Mouse (Mus musculus): ENCODE results near the gene Ccdc114.
"Not testable (repeated sequence)": the region's sequence is repeated elsewhere in the genome, so short reads cannot be mapped to it uniquely, and the experiment has no call there.

Ccdc114 gene

DNA sequence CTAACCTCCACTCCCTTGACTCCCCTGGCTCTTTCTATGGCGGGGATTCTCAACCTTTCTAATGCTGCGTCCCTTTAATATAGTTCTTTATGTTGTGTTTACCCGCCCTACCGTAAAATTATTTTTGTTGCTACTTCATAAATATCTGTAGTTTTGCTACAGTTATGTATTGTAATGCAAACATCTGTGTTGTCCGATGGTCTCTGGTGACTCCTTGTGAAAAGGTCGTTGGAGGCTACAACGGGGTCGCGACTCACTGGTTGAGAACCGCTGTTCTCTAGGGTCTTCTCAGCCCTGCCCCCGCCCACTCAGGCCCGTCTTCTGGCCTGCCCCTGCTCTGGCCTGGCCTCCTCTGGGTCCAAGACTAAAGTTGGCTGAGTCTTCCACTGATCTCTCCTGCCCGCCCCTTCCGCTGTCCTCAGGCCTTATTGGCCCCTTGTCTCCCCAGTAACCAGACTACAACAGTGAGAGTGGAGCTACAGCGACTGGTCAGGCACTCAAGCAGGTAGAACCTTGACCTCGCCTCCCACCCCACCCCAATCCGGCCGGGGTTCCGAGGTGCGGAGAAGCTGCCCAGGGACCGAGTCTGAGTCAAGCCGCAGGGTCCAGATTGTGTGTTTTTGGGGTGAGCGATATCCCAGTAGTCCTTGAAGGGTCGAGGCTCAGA is at the start of gene Ccdc114:
Gene Ccdc114, plus strand, starts transcription at position 311 of the 667 bp plus-strand sequence.
- peak; percentile 18 to 23 for DNase-seq

DNA sequence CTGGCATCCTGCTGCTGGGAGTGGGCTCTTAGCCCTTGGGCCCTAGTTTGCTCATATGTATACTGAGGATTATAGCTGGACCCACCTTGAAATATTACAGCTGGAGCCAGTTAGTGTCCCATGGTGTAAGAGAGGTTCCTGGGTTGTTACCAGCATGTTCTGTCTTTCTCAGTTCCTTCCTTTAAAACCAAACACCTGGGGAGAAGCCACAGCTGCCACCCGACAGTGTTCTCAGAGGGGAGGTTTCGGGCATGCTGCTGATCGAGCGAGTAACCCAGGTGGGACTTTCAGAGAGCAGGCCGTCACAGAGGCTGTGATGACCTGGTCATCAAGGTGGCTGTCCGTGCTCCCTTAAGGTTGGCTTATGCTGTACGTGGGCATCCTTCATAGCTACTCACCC is 47.0 kb upstream of the Ccdc114 start:
- no peak for DNase-seq

DNA sequence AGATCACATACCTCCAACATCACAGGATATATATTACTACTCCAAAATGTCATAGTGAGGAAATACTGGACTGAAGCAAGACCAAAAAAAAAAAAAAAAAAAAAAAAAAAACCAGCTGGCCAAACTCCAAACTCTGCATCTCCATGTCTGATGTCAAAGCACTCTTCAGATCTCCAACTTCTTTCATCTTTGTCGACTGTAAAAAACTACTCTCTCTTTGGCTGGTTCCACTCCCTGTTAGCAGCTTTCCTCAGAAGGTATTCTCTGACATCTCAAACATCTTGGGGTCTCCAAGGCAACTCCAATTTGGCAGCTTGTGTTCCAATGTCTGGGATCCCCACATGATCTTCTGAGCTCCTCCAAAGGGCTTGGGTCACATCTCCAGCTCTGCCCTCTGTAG is 45.6 kb upstream of the Ccdc114 start, which contains the start of gene Grin2d:
Gene Grin2d, minus strand, starts transcription at position 101 of the 400 bp plus-strand sequence.
- DNase-seq, result not testable (repeated sequence)

DNA sequence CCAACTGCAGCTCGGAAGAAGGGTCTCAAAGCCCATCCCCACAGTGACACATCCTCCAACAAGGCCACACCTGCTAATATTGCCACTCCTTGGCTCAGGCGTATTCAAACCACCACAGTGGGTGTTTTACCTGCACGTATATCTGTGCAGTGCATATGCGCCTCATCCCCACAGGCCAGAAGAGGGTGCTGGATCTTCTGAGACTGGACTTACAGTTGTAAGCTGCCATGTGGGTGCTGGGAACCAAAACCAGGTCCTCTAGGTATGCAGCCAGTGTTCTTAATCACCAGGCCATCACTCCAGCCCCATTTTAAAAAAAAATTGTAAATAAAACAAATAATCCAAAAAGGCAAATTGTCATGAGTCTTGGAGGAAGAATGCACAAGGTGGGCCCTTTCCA is 43.3 kb upstream of the Ccdc114 start:
- DNase-seq, result no peak

DNA sequence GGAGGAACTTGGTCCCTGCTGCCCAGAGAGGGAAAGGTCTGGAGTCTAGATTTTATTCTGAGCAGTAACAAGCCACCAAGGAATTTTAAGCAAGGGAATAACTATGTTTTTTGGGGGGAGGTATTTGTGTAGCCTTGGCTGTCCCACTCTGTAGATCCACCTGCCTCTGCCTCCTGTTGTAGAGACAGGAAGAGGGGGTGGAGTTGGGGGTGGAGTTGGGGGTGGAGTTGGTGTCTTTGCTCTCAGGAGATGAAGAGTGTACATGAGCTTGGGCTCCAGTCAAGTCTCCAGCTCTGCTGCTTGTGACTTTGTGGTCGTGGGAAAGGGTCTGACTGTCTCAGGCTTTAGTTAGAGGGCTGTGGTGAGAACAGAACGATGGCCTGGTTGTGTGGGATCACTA is 42.9 kb upstream of the Ccdc114 start:
- DNase-seq, result no peak

DNA sequence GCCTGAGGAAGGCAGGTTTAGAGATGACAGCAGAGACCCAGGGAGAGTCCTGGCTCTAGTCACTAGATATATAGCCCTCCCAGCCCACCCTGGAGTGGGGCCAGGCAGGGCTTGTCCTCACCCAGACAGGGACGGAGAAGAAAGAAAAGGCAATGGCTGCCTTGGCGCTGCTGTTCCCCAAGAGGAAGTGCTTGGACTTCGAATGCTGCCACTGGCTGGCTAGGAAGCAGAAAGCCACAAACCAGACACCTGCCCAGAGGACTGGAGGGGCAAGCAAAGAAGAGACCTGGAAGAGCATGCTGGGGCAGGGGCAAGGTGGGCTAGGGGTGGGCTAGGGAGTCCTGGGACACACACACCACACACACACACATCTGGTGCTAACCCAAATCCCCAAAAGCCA is 36.6 kb upstream of the Ccdc114 start:
- no peak for DNase-seq

DNA sequence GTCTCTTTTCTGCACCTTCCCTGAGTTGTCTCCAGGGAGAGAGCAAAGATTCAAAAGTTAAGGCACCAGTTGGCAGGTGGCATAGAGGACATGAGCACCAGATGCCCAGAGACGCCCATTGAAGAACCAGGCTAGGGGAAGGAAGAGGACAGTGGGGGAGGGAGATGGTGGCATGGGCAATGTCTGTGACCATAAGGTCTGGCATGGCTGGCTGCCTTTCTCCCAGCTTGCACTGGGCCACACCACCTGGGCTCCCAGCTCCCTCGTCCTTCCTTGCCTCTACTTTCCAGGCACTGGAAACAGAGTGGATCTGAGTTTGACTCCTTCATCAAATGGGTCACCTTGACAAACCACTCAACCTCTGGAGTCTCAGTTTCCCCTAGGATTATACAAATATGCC is 31.2 kb upstream of the Ccdc114 start:
- no peak for DNase-seq

DNA sequence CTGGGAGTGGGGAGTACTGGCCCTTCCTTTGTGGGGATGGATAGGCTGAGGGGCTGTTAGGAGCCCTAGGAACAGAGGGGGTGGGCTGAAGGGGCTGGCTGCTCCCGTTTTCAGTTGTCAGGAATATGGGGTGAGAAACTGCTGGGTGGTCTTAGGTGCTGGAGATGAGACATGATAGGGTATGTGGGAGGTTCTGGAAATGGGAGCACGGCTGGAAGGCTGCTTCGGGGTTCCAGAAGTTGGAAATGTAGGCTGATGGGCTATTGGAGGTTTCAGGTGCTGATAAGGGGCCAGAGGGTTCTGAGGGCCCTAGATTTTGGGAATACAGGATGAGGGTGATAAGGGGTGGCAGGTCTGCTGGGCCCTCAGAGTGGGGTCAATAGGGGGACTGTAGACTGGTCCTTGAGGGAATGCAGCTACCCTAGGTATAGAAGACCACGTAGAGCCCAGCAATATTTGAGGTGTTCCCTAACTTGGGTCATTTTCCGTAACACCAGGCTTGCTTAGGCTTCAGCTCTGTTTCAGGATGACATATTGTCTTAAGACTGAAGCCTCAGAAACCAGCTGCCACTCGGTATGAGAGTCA is 27.8 kb upstream of the Ccdc114 start:
- no peak for DNase-seq

DNA sequence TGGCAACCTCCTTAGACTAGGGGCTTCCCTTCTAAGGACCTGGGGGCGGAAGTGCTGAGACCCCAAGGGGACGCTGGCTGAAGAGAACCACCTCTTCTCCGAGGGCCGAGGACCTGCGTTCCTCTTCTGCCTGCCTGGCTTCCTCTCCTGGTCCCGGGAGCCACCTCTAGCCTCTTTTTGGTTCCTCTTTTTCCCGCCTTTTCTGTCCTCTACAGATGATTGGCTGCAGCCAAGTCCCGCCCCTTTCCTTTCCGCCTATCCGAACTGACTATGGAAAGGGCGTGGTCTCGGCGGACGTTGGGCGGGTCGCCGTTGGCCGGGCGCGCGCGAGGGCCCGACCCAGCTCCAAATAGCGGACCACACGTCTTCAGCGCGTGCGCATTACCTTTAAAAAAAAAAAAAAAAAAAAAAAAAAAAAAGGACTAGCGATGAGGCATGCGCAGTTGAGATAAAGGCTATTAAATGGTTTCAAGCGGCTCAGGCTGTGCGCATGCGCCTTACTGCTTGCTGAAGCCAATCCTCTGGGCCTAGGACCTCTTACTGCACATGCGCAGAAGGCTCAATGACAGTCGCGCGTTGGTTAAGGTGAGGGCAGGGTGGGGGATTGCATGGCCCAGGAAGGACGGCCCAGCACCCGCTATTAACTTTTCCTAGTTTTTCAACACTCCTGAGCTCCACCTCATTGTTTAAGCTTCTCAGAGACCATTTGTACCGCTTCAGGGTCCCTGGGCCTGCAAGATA is 27.2 kb upstream of the Ccdc114 start, which contains the start of the genes Syngr4 and Tmem143:
Gene Syngr4, minus strand, starts transcription at position 198 of the 741 bp plus-strand sequence.
Gene Tmem143, plus strand, starts transcription at position 425 of the 741 bp plus-strand sequence.
- peak; percentile 97 to 98 for DNase-seq

DNA sequence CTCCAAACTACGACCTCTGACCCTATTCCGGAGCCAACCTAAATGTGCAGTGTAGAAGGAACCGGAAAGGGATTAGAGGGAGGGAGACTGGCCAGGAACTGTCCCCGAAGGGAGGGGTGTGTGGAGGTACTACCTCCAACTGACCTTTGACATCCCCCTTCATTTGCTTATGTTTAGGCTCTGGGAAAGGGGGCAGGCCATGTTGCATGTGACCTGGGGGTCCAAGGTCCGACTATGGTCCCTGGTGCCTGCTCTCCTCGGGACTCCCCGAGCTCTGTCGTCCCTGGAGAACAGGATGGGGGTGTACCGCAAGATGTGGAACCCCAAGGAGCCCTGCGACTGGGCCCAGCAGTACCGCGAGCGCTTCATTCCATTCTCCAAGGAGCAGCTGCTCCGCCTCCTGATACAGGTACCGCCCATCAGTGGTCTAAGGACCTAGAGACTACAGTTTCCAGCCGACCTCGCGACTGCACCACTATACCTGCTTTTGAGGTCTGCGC is 26.6 kb upstream of the Ccdc114 start:
- DNase-seq, result peak; percentile 68 to 69

DNA sequence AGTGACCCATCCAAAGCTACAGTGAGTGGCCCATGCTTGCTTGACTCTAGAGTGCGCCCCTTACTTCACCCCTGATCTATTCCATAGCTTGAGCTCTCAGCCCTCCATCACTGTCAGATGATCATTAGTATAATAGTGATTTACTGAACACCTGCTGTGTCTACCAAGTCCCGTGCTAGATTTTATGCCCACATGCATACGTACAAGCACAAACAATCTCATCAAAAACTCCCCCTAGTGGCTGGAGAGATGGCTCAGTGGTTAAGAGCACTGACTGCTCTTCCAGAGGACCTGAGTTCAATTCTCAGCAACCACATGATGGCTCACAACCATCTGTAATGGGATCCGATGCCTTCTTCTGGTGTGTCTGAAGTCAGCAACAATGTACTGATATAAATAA is 25.7 kb upstream of the Ccdc114 start:
- not testable (repeated sequence) for DNase-seq

DNA sequence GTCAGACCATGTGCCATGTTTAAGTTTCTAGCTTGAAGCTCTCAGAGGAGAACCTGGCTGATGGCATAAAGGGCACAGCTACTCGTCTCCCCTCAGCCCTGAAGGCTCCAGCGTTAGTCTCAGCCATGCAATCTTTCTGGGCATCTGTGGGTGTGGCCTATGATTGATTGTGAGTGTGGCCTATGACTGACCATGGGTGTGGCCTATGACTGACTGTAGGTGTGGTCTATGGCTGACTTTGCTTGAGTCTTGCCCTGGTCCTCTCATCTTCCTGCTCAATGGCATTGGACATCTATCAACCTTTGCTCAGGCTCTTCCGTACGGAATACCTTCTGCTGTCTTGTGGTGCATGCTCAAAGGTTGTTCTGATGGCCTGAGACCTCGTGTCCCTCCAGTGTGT is 22.3 kb upstream of the Ccdc114 start:
- DNase-seq, result no peak

DNA sequence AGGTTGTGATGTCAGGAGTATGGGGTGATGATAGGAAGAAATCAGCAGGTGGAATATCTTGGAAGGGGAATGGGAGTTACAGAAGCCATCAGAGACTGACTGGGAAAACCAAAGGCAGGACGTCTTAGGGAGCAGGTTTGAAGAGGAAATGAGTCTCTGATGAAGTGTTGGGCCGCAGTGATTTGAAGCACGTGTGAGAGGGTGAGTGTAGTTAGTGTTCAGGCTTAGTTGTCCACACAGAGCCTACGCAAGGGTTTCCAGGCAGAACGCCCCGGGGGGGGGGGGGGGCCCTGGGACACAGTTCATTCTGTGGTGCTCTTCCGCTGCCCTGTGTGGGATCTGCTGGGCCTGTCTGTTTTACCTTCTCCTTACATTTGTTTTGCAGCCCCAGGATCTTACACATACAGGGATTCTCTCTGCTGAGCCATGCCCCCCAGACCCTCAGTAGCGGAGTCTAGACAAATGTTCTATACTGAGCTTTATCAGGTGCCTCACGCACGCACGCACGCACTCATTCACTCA is 21.3 kb upstream of the Ccdc114 start:
- DNase-seq, result no peak

DNA sequence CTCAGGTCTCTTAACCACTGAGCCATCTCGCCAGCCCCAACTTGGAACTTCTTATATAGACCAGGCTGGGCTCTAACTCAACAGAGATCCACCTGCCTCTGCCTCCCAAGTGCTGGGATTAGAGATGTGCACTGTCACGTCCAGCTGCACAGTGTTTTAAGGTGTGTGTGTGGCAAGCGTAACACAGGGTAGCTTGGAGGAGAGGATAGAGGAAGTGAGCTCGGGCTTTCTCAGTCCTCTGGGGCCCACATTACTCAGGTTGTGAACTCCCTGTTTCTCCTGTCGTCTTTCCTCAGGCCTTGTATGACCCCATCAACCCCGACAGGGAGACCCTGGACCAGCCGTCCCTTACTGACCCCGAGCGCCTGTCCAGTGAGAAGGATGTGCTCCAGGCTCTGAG is 17.2 kb upstream of the Ccdc114 start:
- no peak for DNase-seq

DNA sequence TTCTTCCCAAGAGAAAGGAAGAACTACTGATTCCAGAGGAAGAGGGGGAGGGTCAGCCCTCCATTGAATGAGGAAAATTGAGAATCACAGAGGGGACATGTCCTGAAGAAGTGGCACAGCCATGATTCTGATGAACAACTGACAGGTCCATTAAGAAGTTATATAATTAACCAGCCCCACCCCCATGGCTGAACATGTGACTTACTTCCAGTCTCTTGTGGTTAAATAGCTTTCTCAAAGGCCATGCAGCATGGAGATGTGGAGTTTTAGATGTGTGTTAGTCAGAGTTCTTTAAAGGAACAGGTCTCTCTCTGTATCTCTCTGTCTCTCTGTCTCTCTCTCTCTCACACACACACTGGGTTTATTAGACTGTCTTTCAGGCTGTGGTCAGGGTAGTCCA is 15.5 kb upstream of the Ccdc114 start:
- no peak for DNase-seq

DNA sequence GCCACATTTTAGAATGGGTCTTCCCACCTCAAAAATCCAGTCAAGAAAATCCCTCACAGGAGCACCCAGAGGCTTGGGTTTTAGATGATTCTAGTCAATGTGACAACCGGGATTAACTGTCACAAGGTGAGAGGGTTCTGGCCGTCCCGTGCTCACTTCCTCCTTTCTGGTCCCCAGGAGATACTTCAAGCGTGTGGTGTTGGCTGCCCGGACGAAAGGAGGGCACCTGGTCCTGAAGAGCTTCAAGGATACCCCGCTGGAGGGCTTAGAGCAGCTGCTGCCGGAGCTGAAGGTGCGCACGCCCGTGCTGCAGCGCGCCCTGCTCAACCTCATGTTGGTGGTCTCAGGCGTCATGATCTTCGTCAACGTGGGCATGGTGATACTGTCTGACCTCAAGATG is 14.7 kb upstream of the Ccdc114 start:
- no peak for DNase-seq

DNA sequence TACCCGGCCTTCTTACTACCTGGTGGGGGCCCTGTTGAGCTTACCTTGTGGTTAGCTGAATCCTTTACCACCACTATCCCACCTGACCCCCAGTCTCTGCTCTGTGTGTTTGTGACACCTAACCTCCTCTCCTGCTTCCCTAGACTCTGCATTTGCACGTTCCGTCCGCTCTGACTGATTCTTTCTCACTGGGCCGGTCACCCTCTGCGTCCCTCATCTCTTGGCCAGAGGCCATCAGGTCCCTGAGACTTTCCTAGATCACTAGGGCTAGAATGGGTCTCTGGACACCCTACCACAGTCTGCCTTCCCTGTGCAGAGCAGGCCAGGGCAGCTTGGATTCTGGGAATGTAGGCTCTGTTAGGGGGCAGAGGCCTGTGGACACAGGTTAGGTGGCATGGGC is 9.8 kb upstream of the Ccdc114 start:
- no peak for DNase-seq

DNA sequence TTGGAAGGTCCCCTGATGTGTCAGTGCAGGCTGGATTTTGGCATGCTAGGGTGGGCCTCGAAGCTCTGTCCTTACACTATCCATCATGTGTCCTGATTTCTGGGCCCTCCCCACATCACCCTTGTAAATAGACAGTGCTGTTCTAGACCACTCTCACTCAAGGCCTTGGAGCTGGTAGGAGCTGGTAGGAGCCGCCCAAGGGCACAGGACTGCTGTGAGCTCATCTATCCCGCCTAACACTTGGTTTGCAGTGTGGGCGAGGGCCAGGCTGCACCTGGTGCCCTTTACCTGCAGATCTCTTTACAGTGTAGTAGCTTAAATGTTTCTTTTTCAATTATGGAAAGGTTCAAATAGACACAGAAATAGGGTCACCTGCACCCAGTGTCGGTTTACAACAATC is 8.9 kb upstream of the Ccdc114 start:
- DNase-seq, result no peak

DNA sequence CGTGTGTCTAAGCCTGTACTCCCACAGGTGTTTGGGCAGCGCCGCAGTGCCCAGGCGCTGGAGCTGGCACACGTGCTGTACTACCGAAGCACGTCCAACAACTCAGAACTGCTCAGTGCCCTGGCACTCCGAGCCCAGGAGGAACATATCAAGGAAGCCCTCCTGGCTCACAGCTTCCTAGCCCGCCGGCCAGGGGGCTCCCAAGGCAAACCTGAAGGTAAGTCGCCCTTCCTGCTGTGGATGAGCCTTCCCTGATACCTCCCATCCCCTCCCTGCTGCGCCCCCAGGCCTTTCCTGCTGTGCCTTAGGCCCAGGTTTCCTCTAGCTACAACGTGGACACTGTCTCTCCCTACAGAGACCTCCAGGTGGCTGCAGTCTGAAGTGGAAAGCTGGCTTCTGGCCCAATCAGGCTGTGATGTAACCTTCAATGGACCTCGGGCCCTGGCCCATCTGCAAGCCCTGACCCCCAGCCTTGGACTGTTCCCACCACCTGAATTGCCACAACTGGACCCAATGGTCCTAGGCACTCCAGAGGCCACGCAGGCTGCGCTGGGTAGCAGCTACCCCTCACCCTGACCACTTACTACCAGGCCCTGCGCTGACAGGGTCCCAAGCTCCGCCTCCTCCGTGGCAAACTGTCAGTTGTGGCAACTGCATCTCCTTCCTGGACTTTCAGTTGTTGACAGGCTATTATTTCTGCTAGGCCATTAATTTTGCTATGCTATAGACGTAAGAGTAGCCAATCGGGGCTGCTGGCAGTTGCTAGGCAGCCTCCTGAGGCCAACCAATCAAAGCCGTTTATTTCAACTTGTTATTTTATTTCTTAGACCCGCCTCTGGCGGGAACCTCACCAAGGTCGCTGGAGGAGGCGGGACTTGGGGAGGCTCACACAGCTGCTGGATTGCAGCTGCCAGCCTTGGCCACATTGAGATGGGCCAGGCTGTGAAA is 7.5 kb upstream of the Ccdc114 start:
- peak in 1 of 2 experiments; percentile 22 for DNase-seq

DNA sequence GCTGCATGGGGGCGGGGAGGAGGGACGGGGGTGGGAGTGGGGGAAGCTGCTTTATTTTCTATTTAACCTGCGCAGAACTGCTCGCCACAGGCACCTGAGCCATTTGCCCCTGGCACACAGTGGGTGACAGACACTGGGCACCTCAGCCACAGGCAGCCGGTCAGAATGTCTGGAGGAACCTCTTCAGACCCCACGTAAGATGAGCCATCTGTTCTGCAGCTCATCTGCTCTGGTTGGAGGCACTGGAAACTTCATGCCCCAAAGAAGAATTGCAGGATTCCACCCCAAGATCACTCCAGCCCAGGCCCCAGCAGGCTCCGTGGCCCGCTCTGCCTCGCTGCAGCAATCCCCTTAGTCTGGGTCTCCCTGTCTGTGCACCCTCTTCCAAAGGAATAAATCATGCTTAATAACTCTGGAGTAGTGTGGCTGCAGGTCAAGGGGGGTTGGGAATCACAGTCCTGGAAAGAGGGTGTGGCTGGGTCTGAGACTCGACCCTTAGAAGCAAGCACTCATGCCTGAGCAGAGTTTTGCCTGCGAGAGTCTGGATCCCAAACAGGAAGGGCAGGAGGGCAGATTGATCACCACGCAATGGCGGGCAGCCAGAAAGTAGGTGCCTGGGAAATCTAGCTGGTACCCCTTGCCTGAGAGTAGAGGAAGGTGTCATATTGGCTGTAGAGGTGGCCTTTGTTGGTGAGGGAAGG is 6.7 kb upstream of the Ccdc114 start:
- no peak for DNase-seq

DNA sequence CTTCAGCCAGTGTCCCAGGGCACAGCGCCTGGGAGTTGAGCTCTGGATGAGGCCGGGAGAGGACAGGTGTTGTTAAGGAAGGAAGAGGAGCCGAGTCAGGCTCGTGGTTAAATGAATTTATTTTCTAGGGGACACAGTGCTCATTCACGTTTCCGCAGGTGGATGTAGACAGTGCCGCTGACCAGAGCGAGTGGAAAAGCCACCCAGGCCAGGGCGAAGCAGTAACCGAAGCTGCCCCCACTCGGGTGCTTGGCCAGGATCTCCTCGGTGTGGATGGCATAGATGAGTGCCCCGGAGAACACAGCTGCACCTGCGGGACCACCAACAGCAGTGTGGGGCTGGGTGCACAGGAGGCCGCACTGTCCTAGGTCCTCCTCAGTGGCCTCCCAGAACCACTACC is 5.9 kb upstream of the Ccdc114 start:
- no peak for DNase-seq

Measured in cerebellum, adult 18-20 months (tissue).